Mouse (Mus musculus) thymus, postnatal 0 days (tissue): Measurements from ENCODE around the gene Crb1. TPM values are rescaled to one million over a fixed set of nuclear protein-coding genes. Genes with fewer than 3 reads are reported as not detected.

Experiments
- polyA plus RNA-seq: library from polyadenylated mRNA; unstranded; fragments of >200 nt; fragmentation: Nextera tagmentation; extraction: Ambion mirVana; gene quantifications from 2 replicates; pipeline ENCODE4 v1.2.1, GENCODE M21; 2015

Crb1 gene
- polyA plus RNA-seq, 1 experiment from 2014 or later: not detected

Other genes starting within 250 kb of the Crb1 start
- 4.3 and 4.9 TPM in 2 replicates for gene Zbtb41, start 45.2 kb upstream of the Crb1 start, polyA plus RNA-seq
- 14.9 and 15.6 TPM in 2 replicates for gene Aspm, start 77.7 kb upstream of the Crb1 start, polyA plus RNA-seq
- gene F13b, start 124.6 kb upstream of the Crb1 start, polyA plus RNA-seq: 0.05 and 0.12 TPM in 2 replicates
- 0.08 TPM in 1 of 2 replicates, not detected in the other for gene Cfhr1, start 183.2 kb upstream of the Crb1 start, polyA plus RNA-seq